Mouse (Mus musculus): Measurements from ENCODE around the gene Tmem178.

GRCm38 (mm10) chr17:80897709-80898440, 46.6 kb upstream of the Tmem178 start:
- TF ChIP-seq CTCF (IDR thresholded peaks at IDR 0.05) (no peak), POLR2A (IDR thresholded peaks at IDR 0.05; ENCODE audit: insufficient read depth, low read depth, low read length) (no peak)

Data from heart, adult 2 months (tissue).